Mouse (Mus musculus) forebrain, embryonic 14.5 days (tissue): ENCODE data around the gene Gabbr1. TPM values are rescaled to one million over a fixed set of nuclear protein-coding genes. Genes with fewer than 3 reads are reported as not detected.

Experiments used
- ATAC-seq: fragments of 200-750 bp; cut with Nextera tagmentation; 2 replicates; pipeline ENCODE4 v1.8.0; 2017; ENCODE audit warnings: mild to moderate bottlenecking, moderate library complexity
- DNase-seq: peaks from one replicate; pipeline ENCODE4 v3.0.0-alpha.2; 2015; ENCODE audit warnings: low spot score
- H3K27ac ChIP-seq: fragments of 300-500 bp; sonication (generic); 2 replicates; pipeline ENCODE4 v1.5.1; 2014; ENCODE audit warnings: low read depth, mild to moderate bottlenecking, control low read depth, low read length, moderate library complexity
- H3K27me3 ChIP-seq: fragments of 300-500 bp; sonication (generic); replicated peaks from 2 replicates; pipeline ENCODE4 v1.6.1; 2014; ENCODE audit warnings: low read length, control low read depth, mixed read lengths; ENCODE audit not compliant: control insufficient read depth, insufficient read depth
- H3K36me3 ChIP-seq: fragments of 300-500 bp; sonication (generic); 2 replicates; pipeline ENCODE4 v1.6.1; 2014; ENCODE audit warnings: low read length, control low read depth; ENCODE audit not compliant: control insufficient read depth, insufficient read depth
- H3K4me1 ChIP-seq: fragments of 300-500 bp; sonication (generic); 2 replicates; pipeline ENCODE4 v1.6.1; 2014; ENCODE audit warnings: antibody characterized with exemption, low read length, control low read depth; ENCODE audit not compliant: control insufficient read depth, insufficient read depth
- H3K4me2 ChIP-seq: fragments of 300-500 bp; sonication (generic); 2 replicates; pipeline ENCODE4 v1.6.1; 2014; ENCODE audit warnings: mild to moderate bottlenecking, control low read depth, low read length
- H3K4me3 ChIP-seq: fragments of 300-500 bp; sonication (generic); 2 replicates; pipeline ENCODE4 v1.5.1; 2014; ENCODE audit warnings: low read depth, low read length, control low read depth
- H3K9ac ChIP-seq: fragments of 300-500 bp; sonication (generic); 2 replicates; pipeline ENCODE4 v1.6.1; 2014; ENCODE audit warnings: mild to moderate bottlenecking, low read length, control low read depth, moderate library complexity
- H3K9me3 ChIP-seq: fragments of 300-500 bp; sonication (generic); replicated peaks from 2 replicates; pipeline ENCODE4 v1.6.1; 2016; ENCODE audit warnings: low read length, control low read depth, mixed read lengths; ENCODE audit not compliant: control insufficient read depth
- WGBS: fragments of 180-500 bp; shearing (Covaris S2); extraction: QIAGEN DNeasy Blood & Tissue Kit; methylation state at CpG from one replicate; pipeline ENCODE4 v1.1.7; 2014; 5-methylcytosine and 5-hydroxymethylcytosine counted together
- polyA plus RNA-seq: library from polyadenylated mRNA; unstranded; fragments of >200 nt; fragmentation: Nextera tagmentation; extraction: Ambion mirVana; gene quantifications from 2 replicates; pipeline ENCODE4 v1.2.1, GENCODE M21; 2014

Gabbr1 gene
- polyA plus RNA-seq, 1 experiment from 2014 or later = 53.4 TPM

- Histone ChIP-seq H3K4me2 (peak overlapping the region; percentile 83), H3K4me3 (peak overlapping the region; percentile 73), H3K9me3 (no peaks in the 10 kb centered on the region), H3K27ac (peak overlapping the region; percentile 68), H3K27me3 (no peaks in the 10 kb centered on the region), H3K36me3 (peaks cover 15% of the 10 kb centered on the region), H3K9ac (peak overlapping the region; percentile 91), H3K4me1 (peaks cover 25% of the 10 kb centered on the region)
- peak; percentile 13 for ATAC-seq
- WGBS = 2% methylated on average over 39 of the region's 39 CpGs
- DNase-seq = peak; percentile 71
Observed at GRCm38 (mm10) chr17:37049570-37050310, 4.0 kb downstream of the Gabbr1 start.

- under 1% methylated on average over 22 of the region's 22 CpGs for WGBS
- Histone ChIP-seq H3K4me1 (peaks cover 20% of the 10 kb centered on the region), H3K27me3 (no peaks in the 10 kb centered on the region), H3K27ac (peak overlapping the region; percentile 68), H3K4me3 (peak overlapping the region; percentile 73), H3K9ac (peak overlapping the region; percentile 91), H3K36me3 (peaks cover 21% of the 10 kb centered on the region), H3K4me2 (peak overlapping the region; percentile 83), H3K9me3 (no peaks in the 10 kb centered on the region)
- ATAC-seq = peak; percentile 62
- peak; percentile 91 for DNase-seq
Observed at GRCm38 (mm10) chr17:37050399-37050798, 4.6 kb downstream of the Gabbr1 start.

- Histone ChIP-seq H3K27me3 (no peaks in the 10 kb centered on the region), H3K4me2 (peak overlapping the region; percentile 83), H3K36me3 (peaks cover 26% of the 10 kb centered on the region), H3K9ac (peak overlapping the region; percentile 91), H3K4me1 (peaks cover 20% of the 10 kb centered on the region), H3K4me3 (peak overlapping the region; percentile 73), H3K27ac (peak overlapping the region; percentile 63; the same call in 1 of the 2 replicates), H3K9me3 (no peaks in the 10 kb centered on the region)
- WGBS = 2% methylated on average over 26 of the region's 27 CpGs
- no peak for DNase-seq
- ATAC-seq = peak; percentile 14; the same call in 1 of the 2 replicates
Observed at GRCm38 (mm10) chr17:37050876-37051275, 5.1 kb downstream of the Gabbr1 start.

- peaks cover 20% of the 10 kb centered on the region for H3K4me1 ChIP-seq
- 60% methylated on average over 4 of the region's 4 CpGs for WGBS
Observed at GRCm38 (mm10) chr17:37051745-37052144, 6.0 kb downstream of the Gabbr1 start.

GRCm38 (mm10) chr17:37056957-37057356, 11.2 kb downstream of the Gabbr1 start:
- Histone ChIP-seq H3K9ac (no peak overlapping the region), H3K4me3 (no peak overlapping the region), H3K4me2 (no peak overlapping the region), H3K27ac (no peak overlapping the region), H3K9me3 (no peaks in the 10 kb centered on the region), H3K4me1 (no peaks in the 10 kb centered on the region), H3K36me3 (peaks cover 81% of the 10 kb centered on the region), H3K27me3 (no peaks in the 10 kb centered on the region)
- no peak for ATAC-seq
- DNase-seq = peak; percentile 60
- 85% methylated on average over 6 of the region's 6 CpGs for WGBS

More at GRCm38 (mm10) chr17:37051745-37052144, 6.0 kb downstream of the Gabbr1 start:
- DNase-seq = no peak
- Histone ChIP-seq H3K9me3 (no peaks in the 10 kb centered on the region), H3K27me3 (no peaks in the 10 kb centered on the region), H3K4me3 (peak overlapping the region; percentile 73), H3K36me3 (peaks cover 34% of the 10 kb centered on the region), H3K27ac (no peak overlapping the region), H3K4me2 (peak overlapping the region; percentile 83), H3K9ac (peak overlapping the region; percentile 91; the same call in 1 of the 2 replicates)
- ATAC-seq = no peak

- no peak for ATAC-seq
Observed at GRCm38 (mm10) chr17:37061435-37061834, 15.7 kb downstream of the Gabbr1 start.

GRCm38 (mm10) chr17:37062101-37062641, 16.4 kb downstream of the Gabbr1 start:
- Histone ChIP-seq H3K9ac (no peak overlapping the region), H3K4me2 (no peak overlapping the region), H3K27me3 (no peaks in the 10 kb centered on the region), H3K4me3 (no peak overlapping the region), H3K9me3 (no peaks in the 10 kb centered on the region), H3K36me3 (peaks cover 93% of the 10 kb centered on the region), H3K27ac (no peak overlapping the region; the same call in 1 of the 2 replicates), H3K4me1 (peaks cover 3% of the 10 kb centered on the region; the same call in 1 of the 2 replicates)
- peak; percentile 28; the same call in 1 of the 2 replicates for ATAC-seq
- 57% methylated on average over 10 of the region's 10 CpGs for WGBS
- DNase-seq = peak; percentile 30

More at GRCm38 (mm10) chr17:37061435-37061834, 15.7 kb downstream of the Gabbr1 start:
- no peak for DNase-seq
- no peak overlapping the region for H3K27ac ChIP-seq
- no peak overlapping the region for H3K4me3 ChIP-seq
- H3K9me3 ChIP-seq = no peaks in the 10 kb centered on the region
- H3K4me2 ChIP-seq = no peak overlapping the region
- H3K36me3 ChIP-seq = peaks cover 91% of the 10 kb centered on the region
- peaks cover 3% of the 10 kb centered on the region; the same call in 1 of the 2 replicates for H3K4me1 ChIP-seq
- no peaks in the 10 kb centered on the region for H3K27me3 ChIP-seq
- WGBS = 51% methylated on average over 3 of the region's 3 CpGs
- H3K9ac ChIP-seq = no peak overlapping the region

- Histone ChIP-seq H3K9me3 (no peaks in the 10 kb centered on the region), H3K27ac (no peak overlapping the region), H3K4me2 (no peak overlapping the region), H3K27me3 (no peaks in the 10 kb centered on the region), H3K9ac (no peak overlapping the region), H3K4me3 (no peak overlapping the region), H3K4me1 (peaks cover 3% of the 10 kb centered on the region; the same call in 1 of the 2 replicates), H3K36me3 (peaks cover 96% of the 10 kb centered on the region)
- DNase-seq (no peak), ATAC-seq (no peak)
- 59% methylated on average over 10 of the region's 10 CpGs for WGBS
Observed at GRCm38 (mm10) chr17:37063063-37063462, 17.3 kb downstream of the Gabbr1 start.
